Mouse (Mus musculus) hindbrain, embryonic 10.5 days (tissue): ENCODE measurements around the gene Ushbp1. TPM values are rescaled to one million over a fixed set of nuclear protein-coding genes. Genes with fewer than 3 reads are reported as not detected.
"Not testable (repeated sequence)": the region's sequence is repeated elsewhere in the genome, so short reads cannot be mapped to it uniquely, and the experiment has no call there.

ENCODE experiments used
- DNase-seq: peaks from one replicate; pipeline ENCODE4 v3.0.0-alpha.2; 2017; ENCODE audit warnings: low spot score
- H3K27ac ChIP-seq: fragments of 300-500 bp; sonication (generic); 2 replicates; pipeline ENCODE4 v1.5.1; 2016; ENCODE audit warnings: mild to moderate bottlenecking, moderate library complexity
- H3K27me3 ChIP-seq: fragments of 300-500 bp; sonication (generic); 2 replicates; pipeline ENCODE4 v1.6.1; 2016; ENCODE audit warnings: mild to moderate bottlenecking; ENCODE audit not compliant: poor library complexity, insufficient read depth, severe bottlenecking
- H3K36me3 ChIP-seq: fragments of 300-500 bp; sonication (generic); 2 replicates; pipeline ENCODE4 v1.6.1; 2016; ENCODE audit warnings: mild to moderate bottlenecking, moderate library complexity
- H3K4me1 ChIP-seq: fragments of 300-500 bp; sonication (generic); replicated peaks from 2 replicates; pipeline ENCODE4 v1.6.1; 2016; ENCODE audit warnings: mild to moderate bottlenecking
- H3K4me3 ChIP-seq: fragments of 300-500 bp; sonication (generic); 2 replicates; pipeline ENCODE4 v1.5.1; 2016; ENCODE audit warnings: mild to moderate bottlenecking, moderate library complexity
- H3K9me3 ChIP-seq: fragments of 300-500 bp; sonication (generic); 2 replicates; pipeline ENCODE4 v1.6.1; 2016; ENCODE audit warnings: mild to moderate bottlenecking, moderate library complexity
- WGBS: fragments of 180-500 bp; shearing (Covaris S2); methylation state at CpG from one replicate; pipeline ENCODE4 v1.1.7; 2016; 5-methylcytosine and 5-hydroxymethylcytosine counted together
- polyA plus RNA-seq: library from polyadenylated mRNA; unstranded; fragments of >200 nt; fragmentation: Nextera tagmentation; extraction: Ambion mirVana; gene quantifications from 2 replicates; pipeline ENCODE4 v1.2.1, GENCODE M21; 2016

Gene Ushbp1
- polyA plus RNA-seq, 1 experiment from 2014 or later, result 5.8 TPM

- H3K27ac ChIP-seq, result no peak overlapping the region
- H3K4me1 ChIP-seq, result no peaks in the 10 kb centered on the region
- H3K9me3 ChIP-seq, result no peaks in the 10 kb centered on the region
- DNase-seq, result no peak
- H3K4me3 ChIP-seq, result no peak overlapping the region
- H3K27me3 ChIP-seq, result no peaks in the 10 kb centered on the region
- peaks cover 100% of the 10 kb centered on the region for H3K36me3 ChIP-seq
- 98% methylated on average over 1 of the region's 1 CpGs for WGBS
Observed at GRCm38 (mm10) chr8:71351520-71351919, 44.1 kb downstream of the Ushbp1 start.

DNA sequence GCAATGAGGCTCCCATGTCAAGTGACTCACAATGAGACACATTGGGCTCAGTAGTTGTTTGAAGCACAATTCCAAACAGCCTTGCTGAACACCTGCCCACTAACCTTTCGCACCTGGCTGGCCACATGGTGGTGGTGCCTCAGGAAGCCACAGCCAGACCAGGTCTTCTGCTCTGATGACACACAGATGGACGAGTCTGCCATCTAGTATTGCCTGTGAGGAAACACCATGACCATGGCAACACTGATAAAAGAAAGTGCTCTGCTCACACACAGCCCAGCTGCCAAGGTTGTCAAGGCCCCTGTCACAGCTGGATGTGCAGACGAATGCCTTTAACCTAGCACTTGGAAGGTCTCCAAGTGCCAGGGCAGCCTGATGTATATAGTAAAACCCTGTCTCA lies 44.5 kb downstream of the Ushbp1 start:
- H3K4me3 ChIP-seq, result no peak overlapping the region
- no peak for DNase-seq
- H3K27me3 ChIP-seq, result no peaks in the 10 kb centered on the region
- peaks cover 100% of the 10 kb centered on the region for H3K36me3 ChIP-seq
- H3K4me1 ChIP-seq, result no peaks in the 10 kb centered on the region
- H3K27ac ChIP-seq, result no peak overlapping the region
- H3K9me3 ChIP-seq, result no peaks in the 10 kb centered on the region
- 86% methylated on average over 3 of the region's 3 CpGs for WGBS

DNA sequence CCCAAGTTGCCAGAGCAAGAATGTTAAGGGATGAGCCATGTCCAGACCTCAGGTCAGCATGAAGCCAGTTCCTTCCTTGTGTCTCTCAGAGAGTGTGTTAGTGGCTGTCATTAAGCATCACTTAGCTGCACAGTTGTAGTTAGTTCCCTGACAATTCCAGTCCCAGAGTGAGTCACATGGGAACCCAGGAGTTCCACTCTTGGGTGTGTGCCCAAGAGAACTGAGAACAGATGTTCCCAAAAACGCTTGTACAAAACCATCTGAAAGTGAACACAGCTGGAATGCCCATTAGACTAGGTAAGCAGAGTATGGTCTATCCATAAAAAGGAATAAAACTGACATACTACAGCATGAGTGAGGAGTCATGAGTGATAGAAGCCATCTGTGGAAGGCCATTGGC lies 49.0 kb downstream of the Ushbp1 start:
- no peaks in the 10 kb centered on the region for H3K4me1 ChIP-seq
- no peak overlapping the region for H3K27ac ChIP-seq
- H3K27me3 ChIP-seq, result no peaks in the 10 kb centered on the region
- WGBS, result 81% methylated on average over 1 of the region's 1 CpGs
- H3K4me3 ChIP-seq, result no peak overlapping the region
- DNase-seq, result no peak
- H3K9me3 ChIP-seq, result no peaks in the 10 kb centered on the region
- H3K36me3 ChIP-seq, result peaks cover 95% of the 10 kb centered on the region

- no peak overlapping the region for H3K27ac ChIP-seq
- no peaks in the 10 kb centered on the region for H3K4me1 ChIP-seq
- peaks cover 74% of the 10 kb centered on the region for H3K36me3 ChIP-seq
- WGBS, result 79% methylated on average over 5 of the region's 5 CpGs
- DNase-seq, result peak; percentile 49
- no peaks in the 10 kb centered on the region for H3K27me3 ChIP-seq
- H3K4me3 ChIP-seq, result no peak overlapping the region; the same call in 1 of the 2 replicates
- H3K9me3 ChIP-seq, result no peaks in the 10 kb centered on the region
Observed at GRCm38 (mm10) chr8:71340625-71341024, 55.0 kb downstream of the Ushbp1 start.

DNA sequence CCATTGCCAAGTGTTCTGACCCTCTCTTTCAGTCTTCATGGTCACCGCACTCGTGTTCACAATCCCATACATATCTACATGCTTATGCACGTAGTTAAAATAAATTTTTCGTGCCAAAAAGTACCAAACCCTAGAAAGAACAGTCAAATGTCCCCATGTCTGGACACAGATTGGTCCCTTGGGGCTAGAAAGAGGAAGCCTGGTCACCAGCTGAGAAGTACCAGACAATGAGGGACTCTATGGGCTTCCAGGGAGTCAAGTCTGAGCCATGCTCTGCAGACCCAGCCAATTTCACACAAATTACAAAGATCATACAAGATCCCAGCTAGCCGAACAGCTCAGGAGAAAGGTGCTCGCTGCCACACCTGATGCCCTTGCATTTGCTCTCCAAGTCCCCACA lies 57.8 kb downstream of the Ushbp1 start:
- H3K27ac ChIP-seq, H3K4me1 ChIP-seq, H3K4me3 ChIP-seq, H3K9me3 ChIP-seq, DNase-seq, H3K27me3 ChIP-seq: not testable (repeated sequence)
- H3K36me3 ChIP-seq, result peaks cover 63% of the 10 kb centered on the region
- 94% methylated on average over 6 of the region's 6 CpGs for WGBS

Other genes with a start within 250 kb of the Ushbp1 start
- 24.1 and 25.4 TPM in 2 replicates for gene Myo9b, start 123.1 kb downstream of the Ushbp1 start, polyA plus RNA-seq
- 59.1 and 61.9 TPM in 2 replicates for gene Haus8, start 122.9 kb downstream of the Ushbp1 start, polyA plus RNA-seq
- gene Use1, start 29.0 kb downstream of the Ushbp1 start, polyA plus RNA-seq, result 74.4 and 84.6 TPM in 2 replicates
- 7.5 and 8.1 TPM in 2 replicates for gene Ocel1, start 24.5 kb downstream of the Ushbp1 start, polyA plus RNA-seq
- gene Nr2f6, start 13.8 kb downstream of the Ushbp1 start, polyA plus RNA-seq, result 125 and 139 TPM in 2 replicates
- gene Babam1, start 1.1 kb upstream of the Ushbp1 start, polyA plus RNA-seq, result 112 and 121 TPM in 2 replicates
- gene Ankle1, start 10.2 kb upstream of the Ushbp1 start, polyA plus RNA-seq, result 35.2 and 56.1 TPM in 2 replicates
- gene Abhd8, start 67.9 kb upstream of the Ushbp1 start, polyA plus RNA-seq, result 76.3 and 88.4 TPM in 2 replicates
- 221 and 249 TPM in 2 replicates for gene Mrpl34, start 69.2 kb upstream of the Ushbp1 start, polyA plus RNA-seq
- 147 and 169 TPM in 2 replicates for gene Dda1, start 73.4 kb upstream of the Ushbp1 start, polyA plus RNA-seq
- gene Ano8, start 90.2 kb upstream of the Ushbp1 start, polyA plus RNA-seq, result 3.3 and 6.8 TPM in 2 replicates
- gene Gtpbp3, start 92.3 kb upstream of the Ushbp1 start, polyA plus RNA-seq, result 18.2 and 22.5 TPM in 2 replicates
- 50.2 and 52.7 TPM in 2 replicates for gene Plvap, start 116.0 kb upstream of the Ushbp1 start, polyA plus RNA-seq
- 0.51 and 0.60 TPM in 2 replicates for gene Ccdc194, start 129.9 kb upstream of the Ushbp1 start, polyA plus RNA-seq
- gene Bst2, start 141.7 kb upstream of the Ushbp1 start, polyA plus RNA-seq, result 8.9 and 9.6 TPM in 2 replicates
- gene Mvb12a, start 147.1 kb upstream of the Ushbp1 start, polyA plus RNA-seq, result 68.7 and 71.6 TPM in 2 replicates
- gene Tmem221, start 163.1 kb upstream of the Ushbp1 start, polyA plus RNA-seq, result 0.18 and 0.26 TPM in 2 replicates
- not detected in 2 replicates for gene Nxnl1, start 170.8 kb upstream of the Ushbp1 start, polyA plus RNA-seq
- 24.1 and 28.9 TPM in 2 replicates for gene Slc27a1, start 173.1 kb upstream of the Ushbp1 start, polyA plus RNA-seq
- 254 and 268 TPM in 2 replicates for gene Pgls, start 196.4 kb upstream of the Ushbp1 start, polyA plus RNA-seq
- 5.0 and 5.3 TPM in 2 replicates for gene Fam129c, start 201.8 kb upstream of the Ushbp1 start, polyA plus RNA-seq
- gene Colgalt1, start 215.2 kb upstream of the Ushbp1 start, polyA plus RNA-seq, result 55.3 and 58.5 TPM in 2 replicates